Mouse (Mus musculus) myocyte (in vitro differentiated cells): Measurements from ENCODE around the gene Stn1. TPM values are rescaled to one million over a fixed set of nuclear protein-coding genes. Genes with fewer than 3 reads are reported as not detected.

Source experiments
- H3K27me3 ChIP-seq: one replicate; pipeline ENCODE4 v1.6.1; 2011; ENCODE audit not compliant: control insufficient read depth, insufficient read depth, insufficient read length
- H3K36me3 ChIP-seq: one replicate; pipeline ENCODE4 v1.6.1; 2011; ENCODE audit not compliant: control insufficient read depth, insufficient read depth
- H3K4me2 ChIP-seq: one replicate; pipeline ENCODE4 v1.6.1; 2011; ENCODE audit warnings: low read depth, control low read depth
- H3K4me3 ChIP-seq: one replicate; pipeline ENCODE4 v1.5.1; 2011; ENCODE audit warnings: mild to moderate bottlenecking, control low read depth, moderate library complexity
- H3K79me2 ChIP-seq: one replicate; pipeline ENCODE4 v1.6.1; 2011; ENCODE audit not compliant: control insufficient read depth, insufficient read depth
- H3ac ChIP-seq: one replicate; pipeline ENCODE4 v1.6.1; 2011; ENCODE audit not compliant: control insufficient read depth, insufficient read length
- CEBPB ChIP-seq: IDR thresholded peaks from 2 replicates; pipeline ENCODE4 v1.6.1; 2011; ENCODE audit warnings: mild to moderate bottlenecking, moderate library complexity; ENCODE audit not compliant: poor library complexity, insufficient read depth, severe bottlenecking
- E2F4 ChIP-seq: IDR thresholded peaks from one replicate; pipeline ENCODE4 v1.6.1; 2011; ENCODE audit warnings: mild to moderate bottlenecking, control low read depth, moderate library complexity; ENCODE audit not compliant: insufficient read depth
- MAX ChIP-seq: IDR thresholded peaks from one replicate; pipeline ENCODE4 v1.6.1; 2011; ENCODE audit warnings: low read depth, mild to moderate bottlenecking, control low read depth
- MYOD1 ChIP-seq, 3 experiments: IDR thresholded peaks; one replicate each; pipeline ENCODE4 v1.6.1; 2011; ENCODE audit warnings: control low read depth in 2 of 3, low read depth in 2 of 3, mild to moderate bottlenecking in 2 of 3, moderate library complexity in 1 of 3; ENCODE audit not compliant: insufficient read length in 2 of 3, control insufficient read depth in 1 of 3
- MYOG ChIP-seq, 3 experiments: IDR thresholded peaks; one replicate each; pipeline ENCODE4 v1.6.1; 2011; ENCODE audit warnings: control low read depth in 2 of 3, low read depth in 2 of 3, mild to moderate bottlenecking in 2 of 3; ENCODE audit not compliant: insufficient read length in 2 of 3, control insufficient read depth in 1 of 3, insufficient read depth in 1 of 3
- POLR2A ChIP-seq: IDR thresholded peaks from one replicate; pipeline ENCODE4 v1.6.1; 2011; ENCODE audit warnings: low read depth, mild to moderate bottlenecking, control low read depth, moderate library complexity; ENCODE audit not compliant: insufficient read length
- POLR2AphosphoS2 ChIP-seq: IDR thresholded peaks from one replicate; pipeline ENCODE4 v1.6.1; 2011; ENCODE audit warnings: low read depth, control low read depth; ENCODE audit not compliant: insufficient read length
- REST ChIP-seq: IDR thresholded peaks from one replicate; pipeline ENCODE4 v1.6.1; 2011; ENCODE audit warnings: mild to moderate bottlenecking, control low read depth, moderate library complexity; ENCODE audit not compliant: insufficient read depth, insufficient read length
- SRF ChIP-seq: IDR thresholded peaks from one replicate; pipeline ENCODE4 v1.6.1; 2011; ENCODE audit warnings: low read depth; ENCODE audit not compliant: control insufficient read depth, insufficient read length
- TCF12 ChIP-seq: IDR thresholded peaks from one replicate; pipeline ENCODE4 v1.6.1; 2011; ENCODE audit warnings: mild to moderate bottlenecking, control low read depth; ENCODE audit not compliant: poor library complexity, insufficient read depth, severe bottlenecking
- TCF3 ChIP-seq: IDR thresholded peaks from one replicate; pipeline ENCODE4 v1.6.1; 2011; ENCODE audit warnings: low read depth, control low read depth; ENCODE audit not compliant: insufficient read length
- USF1 ChIP-seq: IDR thresholded peaks from one replicate; pipeline ENCODE4 v1.6.1; 2011; ENCODE audit warnings: low read depth, mild to moderate bottlenecking, control low read depth, moderate library complexity
- polyA plus RNA-seq: library from polyadenylated mRNA; unstranded; fragments of >200 nt; fragmentation: generic; extraction: Trizol; gene quantifications from one replicate; pipeline ENCODE4 v1.2.1, GENCODE M21; 2012; ENCODE audit warnings: missing spikeins

The Stn1 gene
- polyA plus RNA-seq, 1 experiment: 43.9 TPM

GRCm38 (mm10) chr19:47510473-47511293, 26.6 kb downstream of the Stn1 start:
- H3ac ChIP-seq: no peak overlapping the region
- TF ChIP-seq USF1: no peak
- TF ChIP-seq SRF: no peak
- TF ChIP-seq REST: no peak
- H3K27me3 ChIP-seq: no peaks in the 10 kb centered on the region
- H3K4me3 ChIP-seq: no peak overlapping the region
- H3K79me2 ChIP-seq: no peaks in the 10 kb centered on the region
- H3K4me2 ChIP-seq: no peak overlapping the region
- H3K36me3 ChIP-seq: peaks cover 4% of the 10 kb centered on the region

GRCm38 (mm10) chr19:47510135-47510472, 27.2 kb downstream of the Stn1 start:
- Histone ChIP-seq H3K36me3 (peaks cover 4% of the 10 kb centered on the region), H3K4me2 (no peak overlapping the region), H3ac (no peak overlapping the region), H3K27me3 (no peaks in the 10 kb centered on the region), H3K79me2 (no peaks in the 10 kb centered on the region), H3K4me3 (no peak overlapping the region)
- TF ChIP-seq REST (no peak), TCF12 (no peak), TCF3 (no peak), MYOG (IDR thresholded peaks at IDR 0.05; ENCODE audit: control insufficient read depth in 1 of 3, insufficient read depth in 1 of 3, insufficient read length in 2 of 3, low read depth in 2 of 3) (no peak), E2F4 (no peak), MYOD1 (IDR thresholded peaks at IDR 0.05; ENCODE audit: control insufficient read depth in 1 of 3, insufficient read length in 2 of 3, low read depth in 2 of 3) (no peak), SRF (no peak), MAX (no peak), CEBPB (no peak)

GRCm38 (mm10) chr19:47508771-47509281, 28.5 kb downstream of the Stn1 start:
- H3K4me3 ChIP-seq: no peak overlapping the region
- no peaks in the 10 kb centered on the region for H3K36me3 ChIP-seq
- no peak overlapping the region for H3ac ChIP-seq
- no peaks in the 10 kb centered on the region for H3K79me2 ChIP-seq
- no peaks in the 10 kb centered on the region for H3K27me3 ChIP-seq
- H3K4me2 ChIP-seq: peak overlapping the region; percentile 97
- peak in 2 of 3 experiments; percentile 88 to 96 for TF ChIP-seq MYOD1 (IDR thresholded peaks at IDR 0.05; ENCODE audit: control insufficient read depth in 1 of 3, insufficient read length in 2 of 3, low read depth in 2 of 3)
- no peak for TF ChIP-seq SRF
- TF ChIP-seq TCF3: peak; percentile 58
- no peak for TF ChIP-seq REST
- peak; percentile 60 for TF ChIP-seq TCF12
- TF ChIP-seq CEBPB: no peak
- peak; percentile 77 to 95 (median 83) for TF ChIP-seq MYOG (IDR thresholded peaks at IDR 0.05; ENCODE audit: control insufficient read depth in 1 of 3, insufficient read depth in 1 of 3, insufficient read length in 2 of 3, low read depth in 2 of 3)
- TF ChIP-seq POLR2AphosphoS2: peak; percentile 43

- Histone ChIP-seq H3K4me3 (peak overlapping the region; percentile 18), H3K4me2 (peak overlapping the region; percentile 97), H3ac (no peak overlapping the region), H3K27me3 (no peaks in the 10 kb centered on the region), H3K36me3 (no peaks in the 10 kb centered on the region), H3K79me2 (peaks cover 1% of the 10 kb centered on the region)
- no peak for TF ChIP-seq CEBPB
- TF ChIP-seq TCF3: no peak
- no peak for TF ChIP-seq POLR2A
- no peak for TF ChIP-seq POLR2AphosphoS2
- TF ChIP-seq MYOG (IDR thresholded peaks at IDR 0.05; ENCODE audit: control insufficient read depth in 1 of 3, insufficient read depth in 1 of 3, insufficient read length in 2 of 3, low read depth in 2 of 3): no peak
- no peak for TF ChIP-seq MYOD1 (IDR thresholded peaks at IDR 0.05; ENCODE audit: control insufficient read depth in 1 of 3, insufficient read length in 2 of 3, low read depth in 2 of 3)
- no peak for TF ChIP-seq TCF12
Measured at GRCm38 (mm10) chr19:47508191-47508590, 29.1 kb downstream of the Stn1 start.

- TF ChIP-seq POLR2A (no peak), USF1 (no peak), MYOD1 (IDR thresholded peaks at IDR 0.05; ENCODE audit: control insufficient read depth in 1 of 3, insufficient read length in 2 of 3, low read depth in 2 of 3) (no peak), REST (no peak), TCF12 (no peak), CEBPB (no peak), MYOG (IDR thresholded peaks at IDR 0.05; ENCODE audit: control insufficient read depth in 1 of 3, insufficient read depth in 1 of 3, insufficient read length in 2 of 3, low read depth in 2 of 3) (no peak), E2F4 (no peak), TCF3 (no peak), MAX (no peak), POLR2AphosphoS2 (no peak), SRF (no peak)
- Histone ChIP-seq H3K4me3 (peak overlapping the region; percentile 18), H3ac (no peak overlapping the region), H3K4me2 (peak overlapping the region; percentile 97), H3K79me2 (peaks cover 3% of the 10 kb centered on the region), H3K27me3 (no peaks in the 10 kb centered on the region), H3K36me3 (no peaks in the 10 kb centered on the region)
Measured at GRCm38 (mm10) chr19:47507128-47508121, 29.9 kb downstream of the Stn1 start.
